Mouse (Mus musculus): ENCODE results near the gene Pnpo. TPM values are rescaled to one million over a fixed set of nuclear protein-coding genes. Genes with fewer than 3 reads are reported as not detected.

Gene Pnpo
- polyA plus RNA-seq, 1 experiment from 2014 or later = 21.5 TPM

GRCm38 (mm10) chr11:96891784-96892527 is 51.8 kb downstream of the Pnpo start:
- H3K4me1 ChIP-seq = peaks cover 36% of the 10 kb centered on the region
- 14% methylated on average over 14 of the region's 14 CpGs for WGBS
- no peak for ATAC-seq (ENCODE audit: low FRiP score)

More at GRCm38 (mm10) chr11:96891784-96892527, 51.8 kb downstream of the Pnpo start:
- Histone ChIP-seq H3K27ac (peak overlapping the region; percentile 88), H3K27me3 (no peaks in the 10 kb centered on the region), H3K9ac (no peak overlapping the region), H3K4me2 (replicated peaks) (no peak overlapping the region), H3K4me3 (no peak overlapping the region), H3K36me3 (no peaks in the 10 kb centered on the region), H3K9me3 (replicated peaks) (no peaks in the 10 kb centered on the region)

Other genes with a start within 250 kb of the Pnpo start
- gene Snx11, start 166.4 kb downstream of the Pnpo start, polyA plus RNA-seq (2016; fragmentation: Nextera tagmentation; extraction: Ambion mirVana) = 40.5 and 45.1 TPM in 2 replicates
- gene Cbx1, start 154.9 kb downstream of the Pnpo start, polyA plus RNA-seq (2016; fragmentation: Nextera tagmentation; extraction: Ambion mirVana) = 136 TPM in 2 replicates
- 82.8 and 88.2 TPM in 2 replicates for gene Nfe2l1, start 114.0 kb downstream of the Pnpo start, polyA plus RNA-seq (2016; fragmentation: Nextera tagmentation; extraction: Ambion mirVana)
- 56.5 and 60.7 TPM in 2 replicates for gene Copz2, start 94.1 kb downstream of the Pnpo start, polyA plus RNA-seq (2016; fragmentation: Nextera tagmentation; extraction: Ambion mirVana)
- gene Cdk5rap3, start 27.5 kb downstream of the Pnpo start, polyA plus RNA-seq (2016; fragmentation: Nextera tagmentation; extraction: Ambion mirVana) = 98.8 and 98.9 TPM in 2 replicates
- gene Prr15l, start 15.9 kb downstream of the Pnpo start, polyA plus RNA-seq (2016; fragmentation: Nextera tagmentation; extraction: Ambion mirVana) = 0.53 and 1.5 TPM in 2 replicates
- gene Sp2, start 39.0 kb upstream of the Pnpo start, polyA plus RNA-seq (2016; fragmentation: Nextera tagmentation; extraction: Ambion mirVana) = 19.0 and 20.8 TPM in 2 replicates
- 0.26 and 0.46 TPM in 2 replicates for gene Sp6, start 69.4 kb upstream of the Pnpo start, polyA plus RNA-seq (2016; fragmentation: Nextera tagmentation; extraction: Ambion mirVana)
- gene Scrn2, start 86.0 kb upstream of the Pnpo start, polyA plus RNA-seq (2016; fragmentation: Nextera tagmentation; extraction: Ambion mirVana) = 21.2 and 23.9 TPM in 2 replicates
- gene Lrrc46, start 97.4 kb upstream of the Pnpo start, polyA plus RNA-seq (2016; fragmentation: Nextera tagmentation; extraction: Ambion mirVana) = 4.8 and 5.1 TPM in 2 replicates
- 64.8 and 70.1 TPM in 2 replicates for gene Mrpl10, start 97.6 kb upstream of the Pnpo start, polyA plus RNA-seq (2016; fragmentation: Nextera tagmentation; extraction: Ambion mirVana)
- 9.1 and 11.9 TPM in 2 replicates for gene Osbpl7, start 106.6 kb upstream of the Pnpo start, polyA plus RNA-seq (2016; fragmentation: Nextera tagmentation; extraction: Ambion mirVana)
- gene Tbx21, start 171.3 kb upstream of the Pnpo start, polyA plus RNA-seq (2016; fragmentation: Nextera tagmentation; extraction: Ambion mirVana) = 0.10 TPM in 1 of 2 replicates, not detected in the other
- gene Tbkbp1, start 207.5 kb upstream of the Pnpo start, polyA plus RNA-seq (2016; fragmentation: Nextera tagmentation; extraction: Ambion mirVana) = 10.1 and 10.5 TPM in 2 replicates
- 53.9 and 57.8 TPM in 2 replicates for gene Kpnb1, start 243.9 kb upstream of the Pnpo start, polyA plus RNA-seq (2016; fragmentation: Nextera tagmentation; extraction: Ambion mirVana)